Mouse (Mus musculus) bone marrow, adult 2 months (tissue): ENCODE measurements around the gene Oas1a.

Experiments used
- CTCF ChIP-seq: fragments of 200-500 bp; IDR thresholded peaks from 2 replicates; pipeline ENCODE4 v1.5.1; 2011; ENCODE audit warnings: low read length, control low read depth; ENCODE audit not compliant: control insufficient read depth, insufficient read depth
- POLR2A ChIP-seq: fragments of 200-500 bp; IDR thresholded peaks from 2 replicates; pipeline ENCODE4 v1.6.1; 2011; ENCODE audit warnings: low read depth, mild to moderate bottlenecking, control low read depth, low read length, borderline replicate concordance; ENCODE audit not compliant: control insufficient read depth

DNA sequence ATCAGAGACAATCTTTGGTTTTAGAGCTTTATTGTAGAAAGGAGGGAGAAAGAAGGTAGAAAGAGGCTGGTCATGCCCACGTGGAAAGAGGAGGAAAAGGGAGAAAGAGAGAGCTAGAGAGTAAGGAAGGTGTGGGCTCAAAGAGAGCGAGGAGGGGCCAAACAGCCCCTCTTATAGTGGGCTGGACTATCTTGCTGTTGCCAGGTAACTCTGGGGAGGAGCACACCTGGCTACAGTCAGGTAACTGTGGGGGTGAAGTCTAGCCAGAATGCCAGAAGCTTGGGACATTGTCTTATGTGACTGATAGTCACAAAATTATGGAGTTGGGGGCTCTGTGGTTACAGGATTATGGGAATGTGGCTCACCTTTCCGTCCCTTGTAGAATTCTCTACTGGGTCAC, 37.2 kb downstream of the Oas1a start:
- TF ChIP-seq POLR2A (no peak), CTCF (no peak)
